Mouse (Mus musculus) forebrain, embryonic 12.5 days (tissue): Measurements from ENCODE around the gene Capsl. TPM values are rescaled to one million over a fixed set of nuclear protein-coding genes. Genes with fewer than 3 reads are reported as not detected.

Source experiments
- ATAC-seq: fragments of 200-750 bp; cut with Nextera tagmentation; 2 replicates; pipeline ENCODE4 v1.8.0; 2017; ENCODE audit warnings: moderate TSS enrichment; ENCODE audit not compliant: low FRiP score
- H3K27ac ChIP-seq: fragments of 300-500 bp; sonication (generic); 2 replicates; pipeline ENCODE4 v1.5.1; 2016; ENCODE audit warnings: mild to moderate bottlenecking
- H3K27me3 ChIP-seq: fragments of 300-500 bp; sonication (generic); 2 replicates; pipeline ENCODE4 v1.6.1; 2016; ENCODE audit warnings: mild to moderate bottlenecking
- H3K36me3 ChIP-seq: fragments of 300-500 bp; sonication (generic); replicated peaks from 2 replicates; pipeline ENCODE4 v1.6.1; 2016; ENCODE audit warnings: mild to moderate bottlenecking
- H3K4me1 ChIP-seq: fragments of 300-500 bp; sonication (generic); 2 replicates; pipeline ENCODE4 v1.6.1; 2016
- H3K4me2 ChIP-seq: fragments of 300-500 bp; sonication (generic); 2 replicates; pipeline ENCODE4 v1.6.1; 2016; ENCODE audit warnings: mild to moderate bottlenecking, moderate library complexity
- H3K4me3 ChIP-seq: fragments of 300-500 bp; sonication (generic); replicated peaks from 2 replicates; pipeline ENCODE4 v1.5.1; 2016; ENCODE audit warnings: mild to moderate bottlenecking
- H3K9ac ChIP-seq: fragments of 300-500 bp; sonication (generic); 2 replicates; pipeline ENCODE4 v1.6.1; 2016; ENCODE audit warnings: mild to moderate bottlenecking
- H3K9me3 ChIP-seq: fragments of 300-500 bp; sonication (generic); 2 replicates; pipeline ENCODE4 v1.6.1; 2016
- whole genome bisulfite sequencing: fragments of 180-500 bp; shearing (Covaris S2); methylation state at CpG from one replicate; pipeline ENCODE4 v1.1.7; 2016; 5-methylcytosine and 5-hydroxymethylcytosine counted together
- polyA plus RNA-seq: library from polyadenylated mRNA; unstranded; fragments of >200 nt; fragmentation: Nextera tagmentation; extraction: Ambion mirVana; gene quantifications from 2 replicates; pipeline ENCODE4 v1.2.1, GENCODE M21; 2016

The Capsl gene
- polyA plus RNA-seq, 1 experiment from 2014 or later, result 1.1 TPM

- H3K4me3 ChIP-seq, result no peak overlapping the region
- no peaks in the 10 kb centered on the region for H3K36me3 ChIP-seq
- H3K27ac ChIP-seq, result no peak overlapping the region
- H3K27me3 ChIP-seq, result no peaks in the 10 kb centered on the region
- H3K4me2 ChIP-seq, result no peak overlapping the region
- H3K9me3 ChIP-seq, result no peaks in the 10 kb centered on the region
- ATAC-seq, result no peak
- 72% methylated on average over 3 of the region's 3 CpGs for WGBS
- H3K4me1 ChIP-seq, result no peaks in the 10 kb centered on the region
- H3K9ac ChIP-seq, result no peak overlapping the region
Observed at GRCm38 (mm10) chr15:9472618-9473017, 36.8 kb downstream of the Capsl start.

GRCm38 (mm10) chr15:9473188-9473587 is 37.4 kb downstream of the Capsl start:
- ATAC-seq, result no peak
- whole genome bisulfite sequencing, result 86% methylated on average over 1 of the region's 1 CpGs
- Histone ChIP-seq H3K27me3 (no peaks in the 10 kb centered on the region), H3K27ac (no peak overlapping the region), H3K36me3 (no peaks in the 10 kb centered on the region), H3K4me3 (no peak overlapping the region), H3K4me1 (no peaks in the 10 kb centered on the region), H3K4me2 (no peak overlapping the region), H3K9me3 (no peaks in the 10 kb centered on the region), H3K9ac (no peak overlapping the region)

- Histone ChIP-seq H3K36me3 (no peaks in the 10 kb centered on the region), H3K4me1 (no peaks in the 10 kb centered on the region), H3K9me3 (no peaks in the 10 kb centered on the region), H3K27ac (no peak overlapping the region), H3K4me2 (no peak overlapping the region), H3K27me3 (no peaks in the 10 kb centered on the region), H3K4me3 (no peak overlapping the region), H3K9ac (no peak overlapping the region)
- 87% methylated on average over 2 of the region's 2 CpGs for WGBS
- ATAC-seq, result no peak
Observed at GRCm38 (mm10) chr15:9489417-9490118, 53.7 kb downstream of the Capsl start.

GRCm38 (mm10) chr15:9492077-9492476 is 56.2 kb downstream of the Capsl start:
- Histone ChIP-seq H3K27ac (no peak overlapping the region), H3K4me3 (no peak overlapping the region), H3K9me3 (no peaks in the 10 kb centered on the region), H3K4me2 (no peak overlapping the region), H3K36me3 (no peaks in the 10 kb centered on the region), H3K4me1 (no peaks in the 10 kb centered on the region), H3K27me3 (no peaks in the 10 kb centered on the region), H3K9ac (no peak overlapping the region)
- ATAC-seq, result no peak
- 79% methylated on average over 3 of the region's 3 CpGs for WGBS

Other genes starting within 250 kb of the Capsl start
- not detected in 2 replicates for gene Ugt3a1, start 159.1 kb upstream of the Capsl start, polyA plus RNA-seq
- gene Ugt3a2, start 100.5 kb upstream of the Capsl start, polyA plus RNA-seq, result not detected in 2 replicates
- gene Il7r, start 94.1 kb downstream of the Capsl start, polyA plus RNA-seq, result not detected in 2 replicates